Mouse (Mus musculus) forebrain, embryonic 16.5 days (tissue): ENCODE measurements at regions not wholly inside any gene's neighbourhood (a gene's known extent, or its start where the extent isn't known, plus 50 kb on each side); places are given as distances from the start of the nearest gene placed in this dataset.
"Not testable (repeated sequence)": the region's sequence is repeated elsewhere in the genome, so short reads cannot be mapped to it uniquely, and the experiment has no call there.

ENCODE experiments used
- ATAC-seq: fragments of 200-750 bp; cut with Nextera tagmentation; 2 replicates; pipeline ENCODE4 v1.8.0; 2017; ENCODE audit warnings: mild to moderate bottlenecking, moderate library complexity
- H3K27ac ChIP-seq: fragments of 300-500 bp; sonication (generic); 2 replicates; pipeline ENCODE4 v1.5.1; 2014; ENCODE audit warnings: low read length, control low read depth
- H3K27me3 ChIP-seq: fragments of 300-500 bp; sonication (generic); replicated peaks from 2 replicates; pipeline ENCODE4 v1.6.1; 2014; ENCODE audit warnings: low read length; ENCODE audit not compliant: control insufficient read depth, insufficient read depth
- H3K36me3 ChIP-seq: fragments of 300-500 bp; sonication (generic); 2 replicates; pipeline ENCODE4 v1.6.1; 2014; ENCODE audit not compliant: control insufficient read depth, insufficient read depth
- H3K4me1 ChIP-seq: fragments of 300-500 bp; sonication (generic); replicated peaks from 2 replicates; pipeline ENCODE4 v1.6.1; 2014; ENCODE audit warnings: low read length; ENCODE audit not compliant: control insufficient read depth, insufficient read depth
- H3K4me2 ChIP-seq: fragments of 300-500 bp; sonication (generic); 2 replicates; pipeline ENCODE4 v1.6.1; 2014; ENCODE audit warnings: mild to moderate bottlenecking, low read length, control low read depth
- H3K4me3 ChIP-seq: fragments of 300-500 bp; sonication (generic); replicated peaks from 2 replicates; pipeline ENCODE4 v1.5.1; 2014; ENCODE audit warnings: mild to moderate bottlenecking, low read length, control low read depth
- H3K9ac ChIP-seq: fragments of 300-500 bp; sonication (generic); replicated peaks from 2 replicates; pipeline ENCODE4 v1.6.1; 2014; ENCODE audit warnings: low read depth, low read length, control low read depth
- H3K9me3 ChIP-seq: fragments of 300-500 bp; sonication (generic); 2 replicates; pipeline ENCODE4 v1.6.1; 2016; ENCODE audit warnings: low read length; ENCODE audit not compliant: control insufficient read depth
- WGBS: fragments of 180-500 bp; shearing (Covaris S2); extraction: QIAGEN DNeasy Blood & Tissue Kit; methylation state at CpG from one replicate; pipeline ENCODE4 v1.1.7; 2014; 5-methylcytosine and 5-hydroxymethylcytosine counted together

- WGBS = 18% methylated on average over 6 of the region's 6 CpGs
- Histone ChIP-seq H3K27ac (no peak overlapping the region), H3K4me2 (no peak overlapping the region), H3K27me3 (no peaks in the 10 kb centered on the region), H3K36me3 (no peaks in the 10 kb centered on the region), H3K9me3 (no peaks in the 10 kb centered on the region), H3K4me1 (peaks cover 8% of the 10 kb centered on the region; the same call in 1 of the 2 replicates), H3K9ac (no peak overlapping the region), H3K4me3 (no peak overlapping the region)
- ATAC-seq = peak; percentile 90
Measured at GRCm38 (mm10) chr9:33629731-33630473, 855.8 kb upstream of the Kirrel3 start.

DNA sequence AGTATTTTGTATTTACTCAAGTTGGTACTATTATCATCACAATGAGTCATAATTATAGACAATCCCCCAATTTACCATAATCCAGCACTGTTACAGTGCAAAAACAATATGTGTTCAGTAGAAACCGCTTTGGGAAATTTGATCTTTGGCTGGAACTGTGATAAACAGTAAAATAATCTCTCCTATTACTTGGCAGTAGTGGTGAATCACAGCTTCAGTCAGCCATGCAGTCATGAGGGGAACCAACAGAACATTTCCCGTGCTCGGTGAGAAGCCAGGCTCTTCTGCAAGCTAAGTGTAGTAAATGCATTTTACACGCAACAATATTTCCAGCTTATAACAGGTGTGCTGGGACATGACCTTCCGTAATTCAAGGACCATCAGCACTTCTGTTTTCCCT is 822.7 kb upstream of the Kirrel3 start:
- Histone ChIP-seq H3K27ac (no peak overlapping the region), H3K4me3 (no peak overlapping the region), H3K9me3 (peaks cover 3% of the 10 kb centered on the region; the same call in 1 of the 2 replicates), H3K27me3 (no peaks in the 10 kb centered on the region), H3K4me2 (no peak overlapping the region), H3K36me3 (no peaks in the 10 kb centered on the region), H3K4me1 (no peaks in the 10 kb centered on the region), H3K9ac (no peak overlapping the region)
- no peak for ATAC-seq
- WGBS = 87% methylated on average over 5 of the region's 5 CpGs

- 32% methylated on average over 1 of the region's 1 CpGs for WGBS
- H3K9me3 ChIP-seq = no peaks in the 10 kb centered on the region
- no peaks in the 10 kb centered on the region for H3K27me3 ChIP-seq
- no peak overlapping the region for H3K27ac ChIP-seq
- ATAC-seq = peak; percentile 65
- H3K36me3 ChIP-seq = no peaks in the 10 kb centered on the region
- no peak overlapping the region for H3K4me3 ChIP-seq
- H3K4me2 ChIP-seq = no peak overlapping the region
- peaks cover 6% of the 10 kb centered on the region; the same call in 1 of the 2 replicates for H3K4me1 ChIP-seq
- H3K9ac ChIP-seq = no peak overlapping the region
Measured at GRCm38 (mm10) chr9:33681129-33681528, 804.6 kb upstream of the Kirrel3 start.

- H3K27ac ChIP-seq = no peak overlapping the region
- H3K4me3 ChIP-seq = no peak overlapping the region
- no peaks in the 10 kb centered on the region for H3K36me3 ChIP-seq
- H3K4me1 ChIP-seq = no peaks in the 10 kb centered on the region
- WGBS = 84% methylated on average over 4 of the region's 4 CpGs
- H3K9ac ChIP-seq = no peak overlapping the region
- no peak for ATAC-seq
- no peaks in the 10 kb centered on the region for H3K27me3 ChIP-seq
- no peak overlapping the region for H3K4me2 ChIP-seq
- no peaks in the 10 kb centered on the region for H3K9me3 ChIP-seq
Measured at GRCm38 (mm10) chr9:33691731-33692130, 794.0 kb upstream of the Kirrel3 start.

DNA sequence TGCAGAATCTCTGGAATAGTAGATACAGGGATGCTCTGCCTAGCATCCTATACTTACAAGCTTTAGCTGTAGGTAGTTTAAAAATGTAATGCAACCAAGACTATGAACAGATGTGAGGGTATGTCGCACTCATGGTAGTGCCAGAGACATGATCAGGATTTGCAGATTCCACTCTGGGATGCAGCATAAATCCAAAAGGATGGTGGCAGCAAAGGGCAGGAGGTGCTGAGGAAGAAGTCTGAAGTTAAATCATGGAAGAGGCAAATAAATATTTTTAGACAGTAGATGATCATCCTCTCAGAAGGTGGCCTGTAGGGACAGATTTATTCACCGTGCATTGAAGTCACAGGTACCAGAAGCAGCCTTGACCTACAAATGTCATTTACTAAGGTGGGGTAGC is 768.1 kb upstream of the Kirrel3 start:
- H3K4me2 ChIP-seq = no peak overlapping the region
- no peak for ATAC-seq
- WGBS = 91% methylated on average over 2 of the region's 2 CpGs
- no peaks in the 10 kb centered on the region for H3K27me3 ChIP-seq
- H3K9ac ChIP-seq = no peak overlapping the region
- H3K9me3 ChIP-seq = no peaks in the 10 kb centered on the region
- H3K4me3 ChIP-seq = no peak overlapping the region
- no peak overlapping the region for H3K27ac ChIP-seq
- H3K36me3 ChIP-seq = no peaks in the 10 kb centered on the region
- no peaks in the 10 kb centered on the region for H3K4me1 ChIP-seq

DNA sequence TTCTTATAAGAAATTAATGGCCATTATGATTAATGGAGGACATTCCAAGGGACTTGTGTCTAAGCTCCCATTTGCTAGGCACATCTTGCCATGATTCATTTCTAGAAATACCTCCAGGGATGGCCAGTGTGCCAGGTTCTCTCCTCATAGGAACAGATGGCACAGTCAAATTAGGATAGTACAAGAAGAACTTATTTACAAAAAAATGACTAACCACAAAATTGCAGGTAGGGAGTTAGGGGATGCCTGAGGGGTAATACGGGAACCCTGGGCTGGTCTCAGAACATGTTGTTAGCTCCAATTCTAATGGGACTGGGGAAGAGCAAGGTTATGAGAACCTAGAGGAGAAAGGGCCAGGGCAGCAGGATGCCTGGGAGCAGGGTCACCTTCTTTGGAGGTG is 760.9 kb upstream of the Kirrel3 start:
- no peak overlapping the region for H3K9ac ChIP-seq
- no peak overlapping the region for H3K4me3 ChIP-seq
- H3K36me3 ChIP-seq = no peaks in the 10 kb centered on the region
- no peaks in the 10 kb centered on the region for H3K9me3 ChIP-seq
- no peak for ATAC-seq
- no peaks in the 10 kb centered on the region for H3K4me1 ChIP-seq
- WGBS = 94% methylated on average over 1 of the region's 1 CpGs
- no peak overlapping the region for H3K27ac ChIP-seq
- no peaks in the 10 kb centered on the region for H3K27me3 ChIP-seq
- H3K4me2 ChIP-seq = no peak overlapping the region

- not testable (repeated sequence) for H3K4me2 ChIP-seq, H3K27me3 ChIP-seq, ATAC-seq, H3K9ac ChIP-seq, H3K27ac ChIP-seq, H3K36me3 ChIP-seq, H3K4me1 ChIP-seq, H3K9me3 ChIP-seq, H3K4me3 ChIP-seq
- 83% methylated on average over 16 of the region's 37 CpGs for WGBS
Measured at GRCm38 (mm10) chr9:33728058-33728457, 757.6 kb upstream of the Kirrel3 start.

- ATAC-seq = no peak
- Histone ChIP-seq H3K9me3 (no peaks in the 10 kb centered on the region), H3K4me3 (no peak overlapping the region)
Measured at GRCm38 (mm10) chr9:33760701-33761100, 725.0 kb upstream of the Kirrel3 start.

DNA sequence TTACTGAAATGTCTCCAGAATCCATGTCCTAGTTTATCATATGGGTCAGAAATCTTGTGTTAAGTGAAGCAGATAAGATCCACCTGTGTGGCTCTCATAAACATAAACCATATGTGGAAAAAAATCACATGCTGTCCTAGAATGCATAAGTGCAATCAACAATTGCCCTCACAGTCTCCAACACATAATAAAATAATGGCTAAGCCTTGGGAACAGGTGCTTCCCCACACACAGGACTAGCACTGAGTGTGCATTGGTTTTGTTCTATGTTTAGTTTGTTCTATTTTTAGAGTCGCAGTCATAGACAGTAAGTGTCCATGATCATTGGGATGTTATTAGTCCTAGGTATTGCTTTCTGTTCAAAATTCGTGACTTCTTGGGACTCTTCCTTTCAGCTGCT is 719.5 kb upstream of the Kirrel3 start:
- no peak overlapping the region for H3K9ac ChIP-seq
- 83% methylated on average over 2 of the region's 2 CpGs for WGBS
- H3K27ac ChIP-seq = no peak overlapping the region
- H3K36me3 ChIP-seq = no peaks in the 10 kb centered on the region
- no peak for ATAC-seq
- no peak overlapping the region for H3K4me2 ChIP-seq
- H3K4me1 ChIP-seq = no peaks in the 10 kb centered on the region
- no peaks in the 10 kb centered on the region for H3K9me3 ChIP-seq
- H3K27me3 ChIP-seq = no peaks in the 10 kb centered on the region
- no peak overlapping the region for H3K4me3 ChIP-seq

More at GRCm38 (mm10) chr9:33760701-33761100, 725.0 kb upstream of the Kirrel3 start:
- Histone ChIP-seq H3K36me3 (no peaks in the 10 kb centered on the region), H3K4me1 (no peaks in the 10 kb centered on the region), H3K9ac (no peak overlapping the region), H3K27me3 (no peaks in the 10 kb centered on the region), H3K27ac (no peak overlapping the region), H3K4me2 (no peak overlapping the region)

DNA sequence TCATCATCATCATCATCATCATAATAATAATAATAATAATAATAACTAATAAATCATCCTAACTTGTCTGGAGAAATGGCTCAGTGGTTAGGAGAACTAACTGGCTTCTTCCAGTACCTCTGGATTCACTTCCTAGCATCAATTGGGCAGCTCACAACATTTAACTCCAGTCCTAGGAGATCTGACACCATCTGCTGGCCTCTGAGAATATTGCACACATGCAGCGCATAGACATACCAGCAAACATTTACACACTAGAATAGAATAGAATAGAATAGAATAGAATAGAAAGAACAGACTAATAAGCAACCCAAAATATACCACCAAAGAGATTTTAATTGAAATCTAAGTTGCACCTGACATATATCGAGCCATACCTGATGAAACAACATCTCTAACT is 715.9 kb upstream of the Kirrel3 start:
- Histone ChIP-seq H3K9ac (no peak overlapping the region), H3K27ac (no peak overlapping the region), H3K27me3 (no peaks in the 10 kb centered on the region), H3K4me3 (no peak overlapping the region), H3K9me3 (no peaks in the 10 kb centered on the region), H3K4me2 (no peak overlapping the region), H3K36me3 (no peaks in the 10 kb centered on the region), H3K4me1 (peaks cover 14% of the 10 kb centered on the region)
- WGBS = 95% methylated on average over 2 of the region's 2 CpGs
- ATAC-seq = no peak
